Mouse (Mus musculus): ENCODE data around the gene Snrnp70.
"Not testable (repeated sequence)": the region's sequence is repeated elsewhere in the genome, so short reads cannot be mapped to it uniquely, and the experiment has no call there.

Snrnp70 gene

DNA sequence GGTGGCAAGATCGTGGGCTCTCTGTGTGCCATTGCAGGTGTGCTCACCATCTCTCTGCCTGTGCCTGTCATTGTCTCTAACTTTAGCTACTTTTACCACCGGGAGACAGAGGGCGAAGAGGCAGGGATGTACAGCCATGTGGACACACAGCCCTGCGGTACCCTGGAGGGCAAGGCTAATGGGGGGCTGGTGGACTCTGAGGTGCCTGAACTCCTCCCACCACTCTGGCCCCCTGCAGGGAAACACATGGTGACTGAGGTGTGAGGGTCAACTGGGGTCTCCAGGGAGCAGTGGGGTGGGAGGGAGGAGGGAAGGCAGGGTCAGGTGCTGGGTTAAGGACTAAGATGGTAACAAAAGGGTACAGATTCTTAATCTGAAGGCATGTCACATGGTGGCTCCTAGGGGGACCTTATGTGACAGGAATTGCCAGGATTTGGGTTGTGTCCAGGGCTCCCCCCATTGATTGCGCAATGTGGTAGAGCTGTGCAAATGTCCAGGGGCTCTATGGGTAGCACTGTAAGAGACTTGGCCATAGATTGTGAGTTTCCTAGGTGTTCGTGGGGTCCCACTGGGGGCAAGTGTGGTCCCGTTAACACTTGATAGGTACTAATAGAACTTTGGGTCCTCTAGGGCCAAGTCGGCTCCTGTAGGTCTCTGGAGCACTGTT is 14.1 kb upstream of the Snrnp70 start:
- no peak for DNase-seq (ENCODE audit: low spot score)

DNA sequence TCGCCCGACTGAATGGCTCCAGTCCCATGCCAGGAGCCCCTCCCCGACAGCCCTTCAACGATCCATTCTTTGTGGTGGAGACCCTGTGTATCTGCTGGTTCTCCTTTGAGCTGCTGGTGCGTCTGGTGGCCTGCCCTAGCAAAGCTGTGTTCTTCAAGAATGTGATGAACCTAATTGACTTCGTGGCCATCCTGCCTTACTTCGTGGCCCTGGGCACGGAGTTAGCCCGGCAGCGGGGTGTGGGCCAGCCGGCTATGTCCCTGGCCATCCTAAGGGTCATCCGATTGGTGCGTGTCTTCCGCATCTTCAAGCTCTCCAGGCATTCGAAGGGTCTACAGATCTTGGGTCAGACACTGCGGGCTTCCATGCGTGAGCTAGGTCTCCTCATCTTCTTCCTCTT is 13.4 kb upstream of the Snrnp70 start:
- DNase-seq (ENCODE audit: low spot score): no peak

DNA sequence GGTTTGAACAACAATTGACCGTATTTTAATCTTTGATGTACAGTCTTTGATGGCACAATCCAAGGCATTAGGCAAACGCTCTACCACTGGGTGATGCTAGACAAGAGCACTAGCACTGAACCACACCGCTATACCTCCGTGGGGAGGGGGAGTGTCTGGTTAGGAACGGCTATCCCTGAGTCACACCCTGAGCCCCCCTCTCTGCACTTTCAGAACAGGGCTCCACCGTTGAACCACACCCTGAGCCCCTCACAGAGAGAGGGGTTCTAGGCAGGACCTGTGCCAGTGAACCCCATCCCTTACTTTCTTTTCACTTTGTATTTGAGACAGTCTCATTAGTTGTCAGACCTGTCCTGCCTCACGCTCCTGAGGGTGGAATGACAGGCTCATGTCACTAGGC is 12.8 kb upstream of the Snrnp70 start:
- DNase-seq (ENCODE audit: low spot score): no peak

- DNase-seq (ENCODE audit: low spot score): no peak
Measured at GRCm38 (mm10) chr7:45407836-45408235, 12.3 kb upstream of the Snrnp70 start.

- DNase-seq (ENCODE audit: low spot score): no peak
Measured at GRCm38 (mm10) chr7:45406157-45407156, 10.9 kb upstream of the Snrnp70 start.

GRCm38 (mm10) chr7:45405091-45406075 is 9.8 kb upstream of the Snrnp70 start, which contains the start of gene Kcna7:
Gene Kcna7 (plus strand): TSS chr7:45405653.
- peak; percentile 50 for DNase-seq (ENCODE audit: low spot score)

DNA sequence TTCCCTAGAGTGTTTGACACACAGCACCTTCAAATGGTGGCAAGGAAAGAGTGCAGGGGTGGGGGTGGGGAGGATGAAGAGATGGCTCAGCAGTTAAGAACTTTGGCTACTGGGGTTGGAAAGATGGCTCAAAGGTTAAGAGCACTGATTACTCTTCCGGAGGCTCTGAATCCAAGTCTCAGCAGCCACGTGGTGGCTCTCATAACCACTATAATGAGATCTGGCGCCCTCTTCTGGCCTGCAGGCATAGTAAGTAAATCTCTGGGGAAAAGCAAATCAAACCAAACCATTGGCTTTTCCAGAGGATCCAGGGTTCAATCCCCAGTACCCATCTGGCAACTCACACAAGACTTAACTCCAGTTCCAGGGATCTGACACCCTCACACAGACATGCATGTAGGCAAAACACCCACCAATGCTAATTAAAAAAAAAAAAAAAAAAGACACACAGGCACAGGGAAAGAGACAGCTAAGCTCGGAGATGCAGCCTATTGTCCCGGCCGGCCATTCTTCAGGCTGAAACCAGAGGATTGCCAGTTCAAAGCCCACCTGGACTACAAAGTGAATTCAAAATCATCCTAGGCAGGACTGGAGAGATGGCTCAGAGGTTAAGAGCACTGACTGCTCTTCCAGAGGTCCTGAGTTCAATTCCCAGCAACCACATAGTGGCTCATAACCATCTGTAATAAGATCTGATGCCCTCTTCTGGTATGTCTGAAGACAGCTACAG is 8.2 kb upstream of the Snrnp70 start:
- DNase-seq (ENCODE audit: low spot score): peak; percentile 36

DNA sequence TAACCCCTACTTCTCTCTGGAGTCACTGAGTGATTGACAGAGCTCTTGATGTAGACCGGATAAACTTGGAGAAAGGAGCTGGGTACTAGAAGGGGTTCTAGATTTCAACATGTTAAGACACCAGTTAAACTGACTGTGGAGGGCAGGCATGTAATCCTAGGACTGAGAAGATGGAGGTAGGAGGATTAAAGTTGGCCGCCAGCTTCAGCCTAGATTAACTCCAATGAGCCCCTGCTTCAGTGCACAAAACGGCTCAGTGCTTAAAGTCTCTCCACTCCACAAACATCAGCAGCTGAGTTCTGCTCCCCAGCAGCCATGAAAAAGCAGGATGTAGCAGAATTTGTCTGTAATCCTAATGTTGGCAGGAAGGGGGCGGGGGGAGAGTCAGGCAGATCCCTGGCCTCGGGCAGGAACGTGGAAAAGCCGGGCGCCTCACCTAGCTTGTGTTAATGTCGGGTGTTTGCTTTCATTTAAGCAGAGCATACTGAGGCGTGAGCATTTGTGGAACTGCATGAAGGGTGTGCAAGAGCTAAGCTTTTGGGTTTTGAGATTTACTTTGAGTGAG is 6.1 kb upstream of the Snrnp70 start:
- DNase-seq (ENCODE audit: low spot score): no peak

- no peak for DNase-seq (ENCODE audit: low spot score)
Measured at GRCm38 (mm10) chr7:45396787-45397186, 1.2 kb upstream of the Snrnp70 start.

DNA sequence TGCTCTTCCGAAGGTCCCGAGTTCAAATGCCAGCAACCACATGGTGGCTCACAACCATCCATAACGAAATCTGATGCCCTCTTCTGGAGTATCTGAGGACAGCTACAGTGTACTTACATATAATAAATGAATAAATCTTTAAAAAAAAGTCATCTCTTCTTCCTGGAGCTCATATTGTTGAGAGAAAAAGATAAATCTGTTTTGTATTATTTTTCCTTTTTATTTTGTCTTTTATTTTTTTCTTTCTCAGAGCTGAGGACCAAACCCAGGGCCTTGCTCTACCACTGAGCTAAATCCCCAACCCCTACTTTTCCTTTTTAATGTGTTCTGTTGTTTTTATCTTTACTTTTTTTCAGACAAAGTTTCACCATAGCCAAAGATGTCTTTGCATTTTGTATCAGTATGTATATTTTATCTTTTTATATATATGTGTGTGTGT is 814 bp upstream of the Snrnp70 start:
- not testable (repeated sequence) for DNase-seq (ENCODE audit: low spot score)

DNA sequence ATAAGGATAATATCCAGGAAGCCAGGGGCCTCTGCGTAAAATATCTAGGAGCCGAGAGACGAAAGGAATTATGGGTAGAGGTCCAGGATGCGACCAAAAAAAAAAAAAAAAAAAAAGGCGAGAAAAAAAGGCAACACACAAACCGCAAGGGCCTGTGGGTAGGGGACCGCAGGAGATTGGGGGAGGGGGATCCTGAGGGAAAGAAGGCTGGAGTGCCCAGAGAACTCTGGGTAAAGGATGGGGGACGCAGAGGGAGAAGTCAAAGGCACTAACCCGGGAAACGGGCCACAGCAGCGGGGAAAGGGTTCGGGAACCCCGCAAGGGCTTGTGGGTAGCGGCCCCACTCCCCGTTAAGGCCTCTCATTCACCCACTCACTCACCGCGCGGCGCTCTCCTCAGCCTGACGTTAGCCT is 407 bp downstream of the Snrnp70 start:
- DNase-seq (ENCODE audit: low spot score): no peak

DNA sequence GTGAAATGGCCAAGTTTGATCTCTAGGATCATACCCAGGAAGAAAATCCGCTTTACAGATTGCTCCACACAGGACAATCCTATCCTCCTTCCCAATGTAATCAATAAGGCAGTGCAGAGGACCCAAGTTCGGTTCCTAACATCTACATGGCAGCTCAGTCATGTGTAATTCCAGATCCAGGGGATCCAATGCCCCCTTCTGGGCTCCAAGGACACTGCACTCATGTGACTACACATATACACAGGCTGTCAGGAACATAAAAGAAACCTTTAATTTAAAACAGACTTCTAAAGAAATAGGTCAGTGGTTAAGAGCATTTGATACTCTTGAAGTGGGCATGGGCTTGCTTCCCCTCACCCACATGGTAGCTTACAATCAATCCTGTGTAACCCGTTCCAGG is 9.5 kb downstream of the Snrnp70 start:
- no peak for DNase-seq (ENCODE audit: low spot score)

- no peak for DNase-seq (ENCODE audit: low spot score)
Measured at GRCm38 (mm10) chr7:45376057-45376456, 19.5 kb downstream of the Snrnp70 start.

GRCm38 (mm10) chr7:45374620-45375019 is 20.9 kb downstream of the Snrnp70 start:
- DNase-seq (ENCODE audit: low spot score): no peak

DNA sequence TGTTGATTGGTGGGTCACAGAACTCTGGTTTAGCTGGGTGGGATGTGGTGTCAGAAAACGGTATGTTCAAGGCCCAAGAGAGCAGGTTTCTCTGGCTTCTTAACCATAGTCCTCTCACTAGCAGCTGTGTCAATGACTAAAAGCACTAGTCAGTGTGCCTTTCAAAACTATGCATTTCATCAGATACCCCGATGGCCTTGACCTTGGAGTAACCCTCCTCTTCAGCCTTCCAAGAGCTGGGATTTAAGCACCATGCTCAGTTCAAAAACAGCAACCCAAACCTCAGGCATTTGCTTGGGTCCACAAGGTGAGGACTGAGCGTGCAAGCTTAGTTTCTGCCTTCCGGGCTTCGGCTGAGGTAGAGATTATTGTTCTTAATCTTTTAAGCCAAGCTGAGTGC is 23.2 kb downstream of the Snrnp70 start:
- DNase-seq (ENCODE audit: low spot score): no peak

DNA sequence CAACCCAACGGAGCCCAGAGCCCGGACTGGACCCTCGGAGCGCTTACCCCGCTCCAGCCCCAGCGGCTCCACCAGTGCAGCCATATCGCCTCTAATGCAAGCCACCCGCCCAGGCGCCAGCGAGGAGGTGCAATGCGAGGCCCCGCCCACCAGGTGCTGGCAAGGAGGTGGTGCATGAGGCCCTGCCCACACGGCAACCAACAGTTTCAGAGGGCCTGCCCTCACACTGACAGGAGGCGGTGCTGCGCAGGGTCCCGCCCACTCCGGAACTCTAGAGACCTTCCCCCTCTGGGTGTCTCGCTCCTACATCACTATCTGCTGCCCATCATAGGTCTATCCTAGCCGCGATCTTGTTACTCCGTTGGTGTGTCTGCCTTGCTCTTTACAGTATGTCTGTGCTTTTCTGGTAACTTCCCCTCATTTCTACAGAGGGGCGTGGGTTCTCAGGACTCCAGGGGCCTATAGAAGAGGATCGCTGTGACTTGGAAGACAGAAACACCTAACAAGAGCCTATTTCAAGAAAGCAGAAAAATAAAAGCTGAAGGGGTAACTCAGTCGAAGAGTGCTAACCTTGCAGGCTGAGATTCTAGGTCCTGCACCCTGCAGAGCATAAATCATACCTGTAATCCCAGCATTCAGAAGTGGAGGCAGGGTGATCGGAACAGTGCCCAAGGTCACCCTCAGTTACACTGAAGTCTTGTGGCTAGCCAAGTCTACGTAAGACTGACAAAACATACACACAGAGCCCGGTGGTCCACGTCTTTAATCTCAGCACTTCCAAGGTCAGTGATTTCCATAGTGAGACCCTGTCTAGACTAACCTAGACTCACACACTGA is 24.8 kb downstream of the Snrnp70 start, which contains the start of gene Lin7b:
Lin7b (minus strand) TSS at position 109 of the 837 bp plus-strand sequence.
- peak; percentile 76 for DNase-seq (ENCODE audit: low spot score)

GRCm38 (mm10) chr7:45369836-45370474 is 25.6 kb downstream of the Snrnp70 start:
- no peak for DNase-seq (ENCODE audit: low spot score)

DNA sequence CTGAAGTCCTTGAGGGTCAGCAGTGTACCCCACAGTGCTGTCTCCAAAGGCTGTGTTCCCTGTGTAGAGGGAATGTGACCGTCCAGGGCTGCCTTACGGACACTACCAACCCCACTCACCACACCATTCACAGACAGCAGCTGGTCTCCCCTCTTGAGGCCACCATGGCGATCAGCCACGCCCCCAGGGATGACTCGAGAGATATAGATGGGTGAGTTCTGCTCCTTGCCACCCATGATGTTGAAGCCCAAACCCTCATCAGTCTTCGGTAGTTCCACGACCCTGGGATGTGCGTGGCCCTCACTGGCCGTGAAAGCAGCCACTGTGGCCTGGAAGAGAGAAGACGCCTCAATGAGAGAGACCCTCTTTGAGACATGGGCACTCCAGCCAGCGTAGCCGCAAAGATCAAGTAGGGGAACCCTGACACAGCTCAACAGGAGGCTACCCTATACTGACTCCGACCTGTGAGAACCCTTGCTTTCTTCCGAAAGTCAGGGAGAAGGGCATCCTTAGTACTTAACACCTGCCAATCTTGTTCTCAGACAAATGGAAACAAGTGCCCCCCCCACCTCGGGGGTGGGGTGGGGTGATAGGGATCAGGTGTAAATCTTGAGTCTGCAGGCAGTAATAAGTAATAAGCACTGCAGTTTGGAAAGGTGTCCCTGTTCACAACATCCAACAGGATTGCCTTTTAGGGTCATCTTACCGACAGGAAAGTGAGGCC is 26.4 kb downstream of the Snrnp70 start:
- no peak for DNase-seq (ENCODE audit: low spot score)

DNA sequence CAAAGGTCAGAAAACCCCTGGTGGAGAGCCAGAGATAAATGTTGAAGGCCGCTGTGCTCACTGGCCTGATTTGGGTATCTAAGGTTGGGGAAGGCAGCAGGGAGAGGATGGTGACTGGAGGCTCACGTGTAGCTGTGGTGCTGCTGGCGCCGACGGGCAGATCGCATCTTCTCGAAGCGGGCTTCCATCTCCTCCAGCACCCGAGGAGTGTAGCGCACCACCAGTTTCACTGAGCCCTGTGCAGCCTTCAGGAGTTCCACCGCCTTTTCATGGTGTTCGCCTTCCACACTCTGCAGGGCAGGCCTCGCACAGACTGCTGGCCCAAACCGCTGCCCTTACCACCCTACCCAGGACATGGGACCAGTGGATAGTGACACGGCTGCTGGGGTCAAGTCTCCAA is 27.4 kb downstream of the Snrnp70 start:
- DNase-seq (ENCODE audit: low spot score): no peak

All from spleen, adult 12 weeks (tissue).